Mouse (Mus musculus) frontal cortex, postnatal 25 days (tissue): ENCODE measurements around the gene Clic5.
A peak's percentile ranks its signal among the peaks of the same experiment; 100 is the strongest.
"Not testable (repeated sequence)": the region's sequence is repeated elsewhere in the genome, so short reads cannot be mapped to it uniquely, and the experiment has no call there.

ENCODE experiments used
- DNase-seq, 2 experiments: peaks; one replicate each; pipeline ENCODE4 v3.0.0; 2022; ENCODE audit warnings: low spot score in 2 of 2

Gene Clic5

GRCm38 (mm10) chr17:44188042-44188768, at the start of gene Clic5:
TSS of gene Clic5 (plus strand) at chr17:44188584.
- DNase-seq, result no peak

- DNase-seq, result no peak
Measured at GRCm38 (mm10) chr17:44145806-44146205, 42.6 kb upstream of the Clic5 start.

- DNase-seq, result no peak
Measured at GRCm38 (mm10) chr17:44148109-44148846, 40.1 kb upstream of the Clic5 start.

- peak; percentile 19 to 21 for DNase-seq
Measured at GRCm38 (mm10) chr17:44151130-44151529, 37.3 kb upstream of the Clic5 start.

- DNase-seq, result no peak
Measured at GRCm38 (mm10) chr17:44151889-44152288, 36.5 kb upstream of the Clic5 start.

GRCm38 (mm10) chr17:44153871-44154270, 34.5 kb upstream of the Clic5 start:
- no peak for DNase-seq

GRCm38 (mm10) chr17:44155204-44155603, 33.2 kb upstream of the Clic5 start:
- no peak for DNase-seq

GRCm38 (mm10) chr17:44158186-44158585, 30.2 kb upstream of the Clic5 start:
- DNase-seq, result no peak

- DNase-seq, result no peak
Measured at GRCm38 (mm10) chr17:44160449-44160848, 27.9 kb upstream of the Clic5 start.

GRCm38 (mm10) chr17:44162514-44162913, 25.9 kb upstream of the Clic5 start:
- no peak for DNase-seq

- no peak for DNase-seq
Measured at GRCm38 (mm10) chr17:44162935-44163334, 25.4 kb upstream of the Clic5 start.

GRCm38 (mm10) chr17:44165730-44166347, 22.5 kb upstream of the Clic5 start:
- DNase-seq, result no peak

- no peak for DNase-seq
Measured at GRCm38 (mm10) chr17:44169676-44170075, 18.7 kb upstream of the Clic5 start.

- no peak for DNase-seq
Measured at GRCm38 (mm10) chr17:44170316-44170715, 18.1 kb upstream of the Clic5 start.

GRCm38 (mm10) chr17:44171930-44172329, 16.5 kb upstream of the Clic5 start:
- no peak for DNase-seq

GRCm38 (mm10) chr17:44173341-44173740, 15.0 kb upstream of the Clic5 start:
- DNase-seq, result no peak

GRCm38 (mm10) chr17:44177291-44177690, 11.1 kb upstream of the Clic5 start:
- DNase-seq, result no peak

- no peak for DNase-seq
Measured at GRCm38 (mm10) chr17:44181346-44181745, 7.0 kb upstream of the Clic5 start.

- no peak for DNase-seq
Measured at GRCm38 (mm10) chr17:44186871-44187270, 1.5 kb upstream of the Clic5 start.

GRCm38 (mm10) chr17:44187537-44187936, 847 bp upstream of the Clic5 start:
- not testable (repeated sequence) for DNase-seq

- DNase-seq, result no peak
Measured at GRCm38 (mm10) chr17:44188769-44189145, 373 bp downstream of the Clic5 start.

- DNase-seq, result no peak
Measured at GRCm38 (mm10) chr17:44189696-44190095, 1.3 kb downstream of the Clic5 start.

GRCm38 (mm10) chr17:44190246-44190645, 1.9 kb downstream of the Clic5 start:
- DNase-seq, result no peak
